Mouse (Mus musculus): ENCODE measurements around the gene Rap1gap.

Rap1gap gene

GRCm38 (mm10) chr4:137664433-137664979, at the start of gene Rap1gap:
Rap1gap (plus strand) TSS chr4:137664726.
- peak; percentile 80 to 83 for DNase-seq

DNA sequence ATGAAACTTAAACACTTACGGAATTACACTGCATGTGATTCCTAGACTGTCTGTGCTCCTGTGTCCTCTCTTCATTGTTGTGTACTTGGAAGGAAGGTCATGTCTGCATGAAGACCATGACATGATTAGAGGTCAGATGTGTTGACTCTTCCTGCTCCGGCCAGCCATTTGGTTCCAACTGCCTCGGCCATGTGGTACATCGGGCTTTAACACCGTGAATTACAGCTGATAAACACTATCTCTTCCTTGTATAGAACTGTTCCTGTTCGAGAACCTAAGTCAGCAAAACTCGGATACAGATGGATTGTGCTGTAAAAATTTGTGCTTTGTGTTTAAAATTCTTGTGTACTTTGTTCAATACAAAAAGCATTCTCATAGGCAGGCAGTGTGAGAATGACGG, 41.7 kb upstream of the Rap1gap start:
- DNase-seq, result no peak

DNA sequence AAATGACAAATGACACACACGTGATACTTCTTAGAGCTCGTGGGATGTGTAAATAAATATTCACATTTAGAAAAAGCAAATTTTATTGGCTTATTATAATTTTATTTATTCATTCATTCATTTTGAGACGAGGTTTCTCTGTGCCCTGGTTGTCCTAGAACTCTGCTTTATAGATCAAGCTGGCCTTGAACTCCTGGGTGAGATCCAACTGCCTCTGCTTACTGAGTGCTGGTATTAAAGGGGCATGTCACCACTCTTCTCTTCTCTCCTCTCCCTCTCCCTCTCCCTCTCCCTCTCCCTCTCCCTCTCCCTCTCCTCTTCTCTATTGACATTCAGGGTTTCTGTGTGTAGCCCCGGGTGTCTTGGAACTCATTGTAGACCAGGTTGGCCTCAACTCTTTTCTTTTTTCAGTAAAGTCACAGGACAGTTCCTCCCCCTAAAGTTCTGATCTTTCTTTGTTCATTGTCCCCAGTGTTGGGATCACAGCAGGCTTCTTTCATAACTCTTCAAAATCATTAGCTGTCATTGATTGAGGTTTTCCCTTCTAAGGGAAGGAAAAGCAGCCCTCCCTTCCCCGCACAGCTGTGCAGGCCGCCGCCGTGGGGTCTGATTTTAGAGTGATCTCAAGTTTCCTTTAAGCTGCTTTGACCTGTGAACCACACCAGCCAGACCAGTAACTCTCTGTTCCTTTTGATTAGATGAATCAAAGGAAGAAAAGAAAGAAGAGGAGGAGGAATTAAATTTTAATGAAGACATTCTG, 36.9 kb upstream of the Rap1gap start:
- DNase-seq, result no peak

GRCm38 (mm10) chr4:137628400-137628799, 36.1 kb upstream of the Rap1gap start:
- DNase-seq, result no peak

DNA sequence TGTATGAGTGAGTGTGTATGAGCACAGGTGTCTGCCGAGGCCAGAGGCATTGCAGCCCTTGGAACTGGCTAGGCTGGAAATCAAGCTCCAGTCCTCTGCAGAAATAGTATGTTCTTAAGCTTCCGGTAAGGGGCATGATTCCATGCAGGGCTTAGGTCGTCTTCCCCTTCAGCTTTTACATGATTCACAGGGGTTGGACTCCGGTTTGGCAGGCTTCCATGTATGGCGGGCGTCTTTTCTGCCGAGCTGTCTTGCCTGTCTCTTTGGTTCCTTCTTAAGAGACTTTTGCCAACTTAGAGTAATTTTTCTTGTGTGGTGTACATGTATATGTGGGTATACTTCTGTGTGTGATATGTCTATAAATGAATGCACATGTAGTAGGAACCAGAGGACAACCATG, 35.2 kb upstream of the Rap1gap start:
- DNase-seq, result peak; percentile 31 to 38

DNA sequence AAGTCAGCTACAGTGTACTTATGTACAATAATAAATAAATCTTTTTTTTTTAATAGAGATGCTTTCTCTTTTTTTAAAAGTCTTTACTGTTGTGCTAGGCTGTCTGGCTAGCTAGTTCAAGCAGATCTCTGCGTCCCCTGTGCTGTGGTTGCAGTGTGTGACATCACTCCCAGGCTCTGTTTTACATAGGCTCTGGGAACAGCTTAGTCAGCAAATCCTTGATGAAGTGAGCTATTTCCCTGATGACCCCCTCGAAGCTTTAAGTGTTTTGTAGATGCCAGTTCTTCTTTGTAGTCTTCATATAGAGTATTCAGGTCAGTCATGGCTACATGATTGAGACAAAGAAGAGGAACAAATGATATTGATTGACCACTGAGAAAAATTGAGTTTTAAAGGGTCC, 34.4 kb upstream of the Rap1gap start:
- no peak for DNase-seq

DNA sequence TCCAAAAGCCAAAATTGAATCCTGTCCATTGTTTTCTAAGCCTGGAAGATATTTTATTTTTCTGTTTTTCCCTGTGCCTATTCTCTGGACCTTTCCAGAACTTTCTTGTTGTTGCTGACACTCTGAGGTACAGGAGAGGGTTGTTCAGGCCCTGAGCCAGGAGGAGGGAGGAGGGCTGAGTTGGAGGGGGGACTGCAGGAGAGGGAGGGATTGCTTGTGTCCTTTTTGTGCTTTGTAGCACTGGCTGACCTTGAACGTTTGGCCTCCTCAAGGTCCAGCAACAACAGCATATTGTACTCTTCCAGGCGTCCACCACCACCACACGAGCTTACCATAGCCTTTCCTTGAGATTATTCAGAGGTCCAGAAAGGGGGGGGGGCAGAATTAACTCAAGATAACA, 32.9 kb upstream of the Rap1gap start:
- no peak for DNase-seq

GRCm38 (mm10) chr4:137633394-137633793, 31.1 kb upstream of the Rap1gap start:
- no peak for DNase-seq

DNA sequence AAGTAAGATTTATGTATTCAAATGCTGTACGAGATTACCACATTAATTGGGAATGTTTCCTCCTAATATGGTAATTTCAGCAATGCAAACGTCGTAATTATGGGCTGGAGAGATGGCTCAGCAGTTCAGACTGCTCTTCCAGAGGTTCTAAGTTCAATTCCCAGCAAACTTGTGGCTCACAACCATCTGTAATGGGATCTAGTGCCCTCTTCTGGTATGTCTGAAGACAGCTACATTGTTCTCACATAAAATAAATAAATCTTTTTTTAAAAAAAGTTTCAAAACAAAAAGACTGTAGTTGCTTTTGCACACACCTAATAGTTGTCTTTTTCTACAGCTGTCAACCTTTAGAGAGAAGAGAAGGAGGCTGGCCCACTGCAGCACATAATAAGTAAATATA, 27.9 kb upstream of the Rap1gap start:
- DNase-seq, result no peak

DNA sequence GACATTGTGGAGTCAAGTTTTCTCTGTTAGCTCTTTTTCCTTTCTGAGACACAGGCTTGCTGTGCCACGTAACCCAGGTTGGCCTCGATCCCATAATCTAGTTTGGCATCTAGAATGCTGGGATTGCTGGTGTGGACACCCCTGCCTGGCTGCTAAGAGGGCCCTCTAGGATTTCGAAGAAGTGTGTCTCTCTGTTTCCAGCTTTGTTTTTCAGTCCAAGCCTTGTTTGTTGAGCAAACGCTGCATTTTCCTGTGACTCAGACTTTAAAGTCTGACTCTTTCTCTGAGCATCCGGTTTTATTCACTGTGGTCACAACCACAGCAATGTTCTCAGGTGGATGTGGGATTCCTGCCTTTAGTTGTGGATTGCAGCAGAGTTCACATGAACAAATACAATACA, 23.0 kb upstream of the Rap1gap start:
- peak; percentile 17 to 36 for DNase-seq

GRCm38 (mm10) chr4:137642101-137642500, 22.4 kb upstream of the Rap1gap start:
- no peak for DNase-seq

- DNase-seq, result no peak
Measured at GRCm38 (mm10) chr4:137643459-137643858, 21.1 kb upstream of the Rap1gap start.

- DNase-seq, result no peak
Measured at GRCm38 (mm10) chr4:137646262-137646661, 18.3 kb upstream of the Rap1gap start.

GRCm38 (mm10) chr4:137647648-137648047, 16.9 kb upstream of the Rap1gap start:
- DNase-seq, result no peak

DNA sequence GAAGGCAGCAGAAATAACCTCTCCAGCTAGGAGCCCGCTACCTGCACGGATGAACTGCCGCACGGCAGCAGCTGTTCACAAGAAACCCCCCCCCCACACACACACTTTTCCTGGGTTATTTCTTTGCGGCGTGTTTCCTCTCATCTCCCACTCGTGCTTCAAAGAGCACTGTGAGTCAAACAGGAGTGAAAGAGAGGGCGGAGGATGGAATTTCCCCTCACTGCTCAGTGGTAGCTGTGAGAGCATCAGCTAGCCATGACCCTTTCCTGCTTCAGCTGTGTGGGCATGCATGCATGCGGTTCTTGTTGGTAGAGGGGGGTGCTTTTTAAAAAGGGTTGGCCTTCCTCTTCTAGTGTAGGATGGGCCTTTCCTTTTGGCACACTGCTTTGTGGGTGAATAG, 16.3 kb upstream of the Rap1gap start:
- DNase-seq, result no peak

- DNase-seq, result no peak
Measured at GRCm38 (mm10) chr4:137650912-137651311, 13.6 kb upstream of the Rap1gap start.

GRCm38 (mm10) chr4:137652835-137653346, 11.6 kb upstream of the Rap1gap start:
- no peak for DNase-seq

DNA sequence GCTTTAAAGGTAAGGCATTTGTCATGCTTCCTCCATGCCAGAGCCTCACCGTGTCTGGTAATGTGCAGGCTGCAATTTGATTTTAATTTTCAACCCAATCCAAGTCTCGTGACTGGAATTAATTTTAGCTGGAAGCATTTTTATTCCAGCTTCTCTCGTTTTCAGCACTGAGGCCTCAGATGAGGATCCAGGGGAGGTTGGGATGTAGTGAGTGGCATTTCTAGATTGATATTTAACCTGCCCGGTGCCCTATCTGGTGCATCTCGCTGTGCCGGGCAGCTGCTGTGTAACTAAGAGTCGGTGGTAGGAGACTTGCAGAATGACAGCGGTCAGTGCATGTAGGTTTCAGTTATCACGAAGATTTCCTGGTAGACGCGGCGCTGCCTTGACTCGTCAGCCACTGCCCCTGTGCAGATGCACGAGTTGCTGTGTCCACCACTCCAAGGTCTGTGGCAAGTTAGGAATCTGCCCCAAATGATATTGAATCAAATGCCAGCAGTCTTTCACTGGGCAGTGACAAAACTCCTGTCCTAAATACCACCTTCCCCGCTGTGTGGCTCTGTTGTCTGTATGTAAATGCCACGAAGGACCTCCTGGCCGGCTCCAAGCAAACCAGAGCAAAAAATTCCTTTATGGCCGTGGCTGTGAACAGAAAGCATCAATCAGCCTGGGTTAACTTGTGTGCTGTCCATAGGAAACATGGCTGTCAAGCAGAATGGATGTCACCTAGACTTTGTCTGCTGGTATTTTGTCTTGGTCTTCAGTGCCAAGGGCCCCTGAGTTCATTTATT, 9.1 kb upstream of the Rap1gap start:
- no peak for DNase-seq

DNA sequence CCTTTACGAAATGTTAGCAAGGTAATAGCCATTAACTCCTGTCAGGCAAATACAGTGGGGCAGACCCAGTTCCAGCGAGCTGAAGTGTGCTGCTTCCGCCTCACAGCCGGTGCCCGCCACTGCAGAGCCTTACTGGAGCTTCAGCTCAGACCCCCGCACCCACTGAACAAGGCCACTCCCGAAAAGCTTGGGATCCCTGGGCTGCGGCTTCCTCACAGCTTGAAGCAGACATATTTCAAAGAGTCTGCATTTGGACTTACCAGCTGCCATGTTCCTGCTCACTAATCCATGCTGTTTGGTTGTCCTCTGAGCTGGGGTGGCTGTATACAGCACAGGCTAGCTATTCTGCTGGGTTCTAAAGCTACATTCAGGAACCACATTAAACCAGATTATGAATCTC, 6.9 kb upstream of the Rap1gap start:
- DNase-seq, result no peak

GRCm38 (mm10) chr4:137659541-137659940, 5.0 kb upstream of the Rap1gap start:
- no peak for DNase-seq

DNA sequence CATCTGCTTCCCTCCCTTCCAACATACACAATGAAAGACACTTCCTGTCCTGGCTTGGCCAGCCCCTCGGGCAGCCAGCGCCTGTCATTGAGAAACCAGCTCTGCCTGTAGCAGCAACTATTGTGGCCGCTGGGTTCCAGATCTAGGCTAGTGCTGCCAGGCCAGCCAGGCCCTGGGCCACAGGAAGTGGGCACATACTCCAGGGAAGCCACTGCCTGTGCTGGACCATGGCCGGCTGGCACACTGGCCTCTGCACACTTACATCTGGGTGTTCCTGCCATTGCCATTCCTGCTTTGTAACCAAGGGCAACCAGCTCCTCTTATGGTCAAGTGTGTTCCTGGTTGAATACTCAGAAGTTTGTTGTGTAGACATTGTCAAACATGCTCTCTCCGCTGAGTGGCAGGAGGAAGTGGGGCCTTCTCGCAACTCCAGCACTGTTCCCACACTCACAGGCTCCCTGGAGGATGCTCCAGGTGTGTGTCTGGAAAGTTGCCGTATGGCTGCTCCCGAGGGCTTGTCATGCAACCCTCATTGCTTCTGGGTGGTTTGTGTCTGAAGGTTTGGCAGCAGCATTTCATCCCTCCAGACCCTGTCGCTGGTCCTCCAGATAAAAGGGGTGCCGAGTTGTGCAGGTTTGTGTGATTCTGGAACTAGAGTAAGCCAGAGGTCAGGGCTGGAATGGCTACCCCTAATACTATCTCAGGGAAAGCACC, 4.0 kb upstream of the Rap1gap start:
- DNase-seq, result peak; percentile 50 to 58

GRCm38 (mm10) chr4:137661078-137661450, 3.5 kb upstream of the Rap1gap start:
- DNase-seq, result peak in 1 of 2 experiments; percentile 62

DNA sequence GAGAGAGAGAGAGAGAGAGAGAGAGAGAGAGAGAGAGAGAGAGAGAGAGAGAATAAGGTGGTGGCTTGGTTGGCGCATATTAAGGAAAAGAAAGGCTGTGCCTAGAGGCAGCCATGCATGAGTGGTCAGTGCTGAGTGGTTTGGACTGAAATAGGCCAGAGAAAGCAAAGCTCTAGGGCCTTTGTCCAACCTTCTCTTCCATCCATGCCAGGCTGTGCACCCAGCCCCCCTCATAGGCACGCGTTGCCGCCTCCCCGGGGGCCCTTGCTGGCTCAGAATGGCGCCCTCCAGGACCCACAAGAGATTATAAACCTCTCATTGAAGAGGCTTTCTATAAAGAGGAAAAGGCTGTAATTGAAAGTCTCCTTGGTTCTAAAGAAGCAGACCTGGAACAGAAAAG, 3.0 kb upstream of the Rap1gap start:
- peak; percentile 69 to 74 for DNase-seq

All from cerebellum, postnatal 10 days (tissue).